Mouse (Mus musculus) layer of hippocampus, postnatal 36 days (tissue): Measurements from ENCODE around the gene Tmem202. TPM values are rescaled to one million over a fixed set of nuclear protein-coding genes. Genes with fewer than 3 reads are reported as not detected.

Source experiments
- DNase-seq, 2 experiments: peaks; one replicate each; pipeline ENCODE4 v3.0.0; 2022
- total RNA-seq, 2 experiments: library from RNA; stranded (reverse); gene quantifications; 2 replicates each; pipeline ENCODE4 v1.2.3; 2021

The Tmem202 gene
- total RNA-seq, result 1 to 10 TPM; 2.1 to 2.7 TPM

DNA sequence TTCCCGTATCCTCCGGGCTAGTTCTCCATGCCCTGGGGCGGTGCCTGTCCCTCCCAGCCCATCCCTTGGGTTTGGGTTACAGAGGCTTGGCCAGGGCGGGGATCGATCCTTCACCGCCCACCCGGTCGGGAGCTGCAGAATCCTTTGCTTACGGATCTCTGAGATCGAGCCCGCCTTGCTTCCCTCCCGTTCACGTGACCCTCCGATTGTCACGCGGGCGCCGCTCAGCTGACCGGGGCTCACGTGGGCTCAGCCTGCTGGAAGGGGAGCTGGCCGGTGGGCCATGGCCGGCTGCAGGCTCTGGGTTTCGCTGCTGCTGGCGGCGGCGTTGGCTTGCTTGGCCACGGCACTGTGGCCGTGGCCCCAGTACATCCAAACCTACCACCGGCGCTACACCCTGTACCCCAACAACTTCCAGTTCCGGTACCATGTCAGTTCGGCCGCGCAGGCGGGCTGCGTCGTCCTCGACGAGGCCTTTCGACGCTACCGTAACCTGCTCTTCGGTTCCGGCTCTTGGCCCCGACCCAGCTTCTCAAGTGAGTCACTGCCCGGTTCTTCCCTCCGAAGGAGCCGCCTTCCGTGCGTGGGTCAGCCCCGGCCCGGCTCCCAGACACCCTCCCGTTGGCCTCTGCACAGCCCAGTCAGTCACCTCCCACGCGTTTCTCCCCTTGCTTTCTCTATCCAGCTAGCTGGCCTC lies at the start of gene Tmem202, which contains the start of gene Hexa:
Gene Tmem202, minus strand, starts transcription at position 407 of the 697 bp plus-strand sequence.
Gene Hexa, plus strand, starts transcription at position 100 of the 697 bp plus-strand sequence.
- DNase-seq, result peak; percentile 77 to 80

DNA sequence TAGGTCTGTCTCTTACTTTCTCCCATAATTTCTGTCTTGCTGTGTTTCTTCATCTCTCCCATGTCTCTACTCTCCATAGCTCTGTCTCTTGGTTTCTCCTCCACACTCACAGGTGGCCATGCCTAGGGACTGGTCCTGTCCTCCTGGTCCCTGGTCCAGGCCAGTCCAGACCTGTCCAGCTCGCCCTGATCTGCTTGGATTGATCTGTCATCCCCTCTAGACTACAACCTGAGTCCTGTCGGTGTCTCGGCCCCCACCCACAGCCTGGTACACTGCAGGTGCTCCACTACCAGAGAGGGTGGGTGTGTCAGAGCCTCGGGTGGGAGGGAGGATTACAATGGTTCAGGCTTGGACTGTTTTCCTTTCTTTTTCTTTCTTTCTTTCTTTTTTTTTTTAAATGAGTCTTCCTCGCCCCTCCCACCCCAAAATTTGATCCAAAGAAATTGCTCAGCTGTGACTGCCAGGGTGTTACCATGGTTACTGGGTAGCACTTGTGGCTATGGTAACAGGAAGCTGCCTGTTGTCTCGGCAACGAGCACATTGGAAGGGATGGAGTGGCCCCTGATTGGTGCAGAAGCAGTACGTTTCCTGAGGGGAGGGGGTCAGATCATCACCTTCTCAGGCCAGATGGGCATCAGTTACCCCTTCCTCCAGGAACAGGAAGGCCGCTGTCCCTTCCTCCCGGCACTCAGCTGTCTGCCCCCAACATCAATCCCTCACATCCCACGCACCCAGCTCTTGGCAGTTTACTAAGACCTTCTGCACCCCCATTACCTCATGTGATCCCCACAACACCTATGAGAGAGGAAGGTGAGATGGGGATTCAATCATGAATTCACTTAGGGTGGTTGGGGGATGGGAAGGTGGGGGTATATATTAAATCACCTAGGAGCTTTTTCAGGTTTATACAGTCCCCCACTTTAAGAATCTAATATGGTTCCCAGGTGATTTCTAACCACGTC lies 49.3 kb upstream of the Tmem202 start:
- DNase-seq, result peak; percentile 69 to 82

DNA sequence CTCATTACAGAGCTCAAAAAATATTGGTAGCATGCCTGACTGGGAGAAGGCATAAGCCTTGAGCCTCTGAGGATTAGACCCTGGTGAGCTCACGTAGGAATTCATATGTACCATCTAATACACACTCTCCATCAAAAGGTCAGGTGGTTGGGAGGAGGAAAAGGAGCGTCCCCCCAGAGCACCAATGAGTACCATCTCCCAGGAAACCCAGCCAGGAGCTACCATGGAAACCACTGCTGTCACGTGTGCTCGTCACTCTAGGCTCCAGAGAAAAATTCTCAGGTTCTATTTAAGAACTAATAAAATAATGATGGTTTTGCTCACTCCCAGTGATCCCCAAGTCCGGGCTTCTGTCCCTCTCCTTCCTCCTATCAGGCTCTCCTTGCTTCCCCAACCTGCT lies 48.6 kb upstream of the Tmem202 start:
- DNase-seq, result peak; percentile 47 to 54

DNA sequence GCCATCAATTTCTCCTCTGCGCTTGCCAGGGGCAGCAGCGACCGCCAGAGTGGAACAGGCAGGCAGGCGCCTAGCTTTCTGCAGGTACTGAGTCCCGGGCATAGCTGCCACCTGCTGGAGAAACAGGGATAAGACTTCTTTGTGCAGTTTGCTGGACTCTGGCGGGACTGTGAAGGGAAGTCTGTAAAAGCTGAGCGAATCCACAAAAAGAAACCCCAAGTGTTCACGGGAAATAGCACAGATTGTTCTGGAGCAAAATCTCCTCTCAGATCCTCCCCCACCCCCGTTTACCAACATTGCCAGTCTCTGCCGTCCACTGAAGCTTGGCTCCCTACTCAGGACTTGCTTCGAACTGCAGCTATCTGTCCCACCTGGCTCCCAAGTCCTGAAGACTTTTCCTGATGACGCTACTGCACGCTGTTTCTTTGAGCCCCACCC lies 45.2 kb upstream of the Tmem202 start:
- peak; percentile 75 to 77 for DNase-seq

DNA sequence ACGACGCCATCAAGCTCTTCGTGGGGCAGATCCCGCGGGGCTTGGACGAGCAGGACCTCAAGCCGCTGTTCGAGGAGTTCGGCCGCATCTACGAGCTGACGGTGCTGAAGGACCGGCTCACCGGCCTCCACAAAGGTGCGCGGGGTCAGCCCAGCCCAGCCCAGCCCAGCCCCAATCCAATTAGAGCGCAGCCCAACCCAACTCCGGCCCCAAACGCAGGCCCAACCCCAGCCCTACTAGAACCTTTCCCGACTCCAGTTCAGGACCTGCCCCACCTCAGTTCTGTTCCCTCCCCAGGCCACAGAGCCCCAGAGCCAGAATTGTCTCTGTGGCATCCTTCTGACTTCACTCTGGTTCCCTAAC lies 38.8 kb upstream of the Tmem202 start:
- no peak for DNase-seq

DNA sequence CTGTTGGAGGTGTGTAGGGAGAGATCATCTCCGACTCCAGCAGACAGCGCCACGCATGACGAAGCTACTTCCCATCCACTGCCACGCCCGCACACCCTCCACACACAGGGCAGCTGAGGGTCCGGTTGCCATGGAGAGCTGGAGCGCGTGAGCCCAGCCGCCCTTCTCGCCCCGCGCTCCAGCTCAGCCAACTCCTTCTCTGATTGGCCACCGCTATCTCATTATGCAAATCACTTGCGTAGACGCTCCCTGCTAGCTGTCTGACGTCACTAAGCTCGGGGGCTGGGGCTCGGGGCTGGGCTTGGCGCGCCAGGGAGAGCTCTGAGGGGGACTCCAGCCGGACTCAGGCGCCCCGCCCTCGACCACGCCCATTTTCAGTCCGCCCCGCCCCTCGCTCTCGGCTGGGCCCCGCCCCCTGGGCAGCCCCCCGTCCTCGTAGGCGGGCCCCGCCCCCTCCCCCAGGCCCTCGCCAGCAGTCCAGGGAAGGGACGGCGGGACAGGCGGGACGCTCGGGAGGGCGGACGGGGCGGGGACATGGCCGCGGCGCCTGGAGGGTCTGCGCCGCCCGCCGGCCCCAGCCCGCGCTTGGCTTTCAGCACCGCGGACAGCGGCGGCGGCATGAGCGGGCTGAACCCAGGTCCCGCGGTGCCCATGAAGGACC lies 38.3 kb upstream of the Tmem202 start, which contains the start of gene Celf6:
Gene Celf6, plus strand, starts transcription at position 74 of the 661 bp plus-strand sequence.
- peak; percentile 91 to 92 for DNase-seq

DNA sequence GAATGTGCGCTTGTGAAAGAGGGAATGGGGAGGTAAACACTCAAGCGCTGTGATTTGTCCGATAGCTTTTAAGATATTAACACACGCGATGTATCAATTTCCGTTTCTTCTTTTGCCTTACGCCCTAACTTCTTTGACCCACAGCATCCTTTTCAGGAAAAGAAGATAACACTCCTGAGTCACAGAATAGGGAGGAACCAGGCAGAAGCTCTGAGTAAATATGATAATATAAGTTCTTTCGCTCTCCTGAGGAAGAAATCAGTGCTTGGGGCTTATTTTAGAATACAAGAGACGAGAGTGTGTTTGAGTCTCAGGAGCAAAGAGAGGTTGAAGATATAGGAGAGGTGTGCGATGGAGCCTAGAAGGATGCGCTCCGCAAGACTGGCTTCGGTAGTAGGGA lies 37.8 kb upstream of the Tmem202 start:
- DNase-seq, result no peak

DNA sequence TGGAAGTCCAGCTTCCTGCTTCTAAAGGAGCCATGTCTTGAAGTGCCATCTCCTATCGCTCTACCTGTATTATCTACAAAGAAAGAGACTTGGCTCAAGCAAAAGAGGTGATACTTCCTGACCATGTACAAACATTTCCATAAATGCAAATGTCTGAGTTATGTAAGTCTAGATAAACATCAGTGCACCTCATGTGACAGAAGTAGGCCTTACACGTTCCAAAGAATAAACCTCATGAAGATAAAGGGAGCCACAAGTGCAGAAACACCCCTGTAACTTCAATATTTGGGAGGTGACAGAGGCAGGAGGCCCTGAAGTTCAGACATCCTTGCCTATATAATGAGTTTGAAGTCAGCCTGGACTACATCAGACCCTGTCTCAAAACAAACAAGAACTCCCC lies 32.2 kb upstream of the Tmem202 start:
- DNase-seq, result no peak

DNA sequence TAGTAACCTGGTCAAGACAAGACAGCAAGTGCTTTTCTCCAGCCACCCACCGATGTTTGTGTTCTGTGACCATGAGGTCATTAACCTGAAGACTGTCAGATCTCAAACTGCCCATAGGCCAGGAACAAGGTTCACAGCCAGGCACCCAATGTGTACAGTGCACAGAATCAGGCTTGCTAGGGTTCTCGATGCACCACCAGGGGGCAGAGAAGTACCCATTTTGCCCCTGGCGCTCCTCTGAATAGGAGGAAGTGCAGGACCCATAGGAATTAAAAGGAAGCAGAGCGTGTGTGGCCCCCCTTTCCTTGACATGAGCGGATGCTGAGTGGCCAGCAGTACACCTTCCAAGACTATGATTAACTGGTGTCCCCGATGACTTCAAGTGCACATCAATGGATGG lies 27.5 kb upstream of the Tmem202 start:
- peak; percentile 55 to 58 for DNase-seq

DNA sequence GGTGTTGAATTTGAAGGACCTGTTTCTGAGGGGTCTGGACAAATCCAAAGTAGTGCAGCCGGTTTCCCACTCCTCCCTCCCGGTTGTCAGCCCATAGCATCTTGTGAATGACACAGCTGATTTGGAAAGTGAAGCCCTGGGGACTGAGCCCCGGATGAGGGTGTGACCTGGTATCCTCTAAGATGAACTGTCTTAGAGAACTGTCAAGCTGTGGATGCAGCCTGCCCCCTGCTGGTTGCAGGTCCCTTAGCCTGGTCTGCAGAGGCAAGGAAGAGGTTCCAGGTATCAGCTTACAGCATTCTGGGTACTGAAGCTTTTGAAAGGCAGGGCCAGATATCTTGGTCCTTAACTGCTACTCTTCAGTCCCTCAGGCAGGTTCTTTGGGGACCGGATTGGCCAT lies 26.0 kb upstream of the Tmem202 start:
- peak in 1 of 2 experiments; percentile 61 for DNase-seq

DNA sequence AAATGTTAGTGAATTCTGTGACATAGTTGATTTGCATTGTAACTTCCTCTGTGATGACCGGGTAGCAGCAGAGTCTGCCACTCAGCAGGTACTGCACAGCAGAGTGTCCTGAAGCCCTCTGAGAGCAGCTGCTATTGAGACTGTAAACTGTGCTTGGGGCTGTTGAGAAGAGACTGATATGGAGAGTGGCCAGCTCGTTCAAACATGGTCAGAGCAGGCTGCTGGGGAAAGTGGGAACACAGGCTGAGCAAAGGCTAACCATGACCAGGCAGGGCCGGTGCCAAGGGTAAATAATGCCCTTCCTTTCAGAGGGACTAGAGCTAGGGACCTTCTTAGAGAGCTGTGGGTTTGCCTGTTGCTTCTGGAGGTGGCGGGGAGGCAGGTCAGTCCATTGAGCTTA lies 14.1 kb upstream of the Tmem202 start:
- no peak for DNase-seq

DNA sequence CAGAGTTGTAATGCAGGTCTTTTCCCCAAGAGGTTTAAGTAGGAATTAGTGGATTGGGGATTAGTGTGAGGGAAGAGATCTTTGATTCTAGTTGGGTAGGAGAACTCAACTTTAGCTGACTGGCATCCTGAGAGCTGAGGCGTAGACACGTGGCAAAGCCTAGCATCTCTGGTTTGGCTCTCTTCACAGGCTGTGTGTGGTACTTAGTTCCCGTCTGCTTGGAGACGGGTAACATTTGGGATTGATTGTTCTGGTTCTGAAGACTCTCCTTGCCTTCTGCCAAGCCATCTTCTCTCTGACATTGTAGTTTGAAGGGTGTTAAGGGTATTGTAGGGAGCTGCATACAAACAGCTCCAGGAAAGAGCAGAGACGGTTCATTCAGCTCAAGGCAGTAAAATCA lies 13.0 kb upstream of the Tmem202 start:
- peak in 1 of 2 experiments; percentile 37 for DNase-seq

DNA sequence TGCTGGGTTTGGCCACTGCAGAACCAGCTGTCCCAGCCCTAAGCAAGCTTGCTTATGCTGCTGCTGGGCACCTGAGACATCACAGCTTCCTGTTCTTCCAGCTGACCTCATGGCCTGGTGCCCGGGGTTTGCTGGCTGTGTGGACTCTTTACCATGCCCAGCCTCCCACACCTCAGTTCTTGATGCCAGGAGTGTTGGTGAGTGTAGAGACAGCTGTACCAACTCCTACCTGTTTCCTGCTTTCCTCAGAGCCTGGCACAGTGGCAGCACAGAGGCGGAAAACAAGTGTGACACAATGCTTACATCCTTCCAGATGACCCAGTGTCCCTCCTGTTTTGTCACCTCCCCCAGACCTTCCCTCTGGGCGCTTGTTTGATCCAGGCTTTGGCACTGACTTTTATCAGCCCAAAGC lies 12.0 kb upstream of the Tmem202 start:
- DNase-seq, result no peak

DNA sequence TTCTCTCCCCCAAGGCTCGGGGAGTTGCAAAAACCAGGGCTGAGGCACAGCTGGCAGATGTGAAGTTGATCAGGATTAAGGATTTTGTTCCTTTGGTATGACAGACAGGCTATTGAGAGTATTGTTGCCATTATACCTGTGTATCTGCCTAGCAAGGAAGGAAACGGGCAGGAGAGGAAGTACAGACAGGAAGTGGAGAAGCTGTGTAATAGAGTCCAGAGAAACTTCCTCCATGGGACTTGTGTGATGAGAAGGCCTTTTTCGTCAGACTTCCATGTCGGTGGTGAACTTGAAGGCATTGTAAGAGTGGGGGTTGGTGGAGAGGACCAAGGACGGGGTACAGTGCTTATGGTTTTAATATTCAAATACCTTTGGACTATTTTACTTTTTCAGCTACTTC lies 11.4 kb upstream of the Tmem202 start:
- no peak for DNase-seq

DNA sequence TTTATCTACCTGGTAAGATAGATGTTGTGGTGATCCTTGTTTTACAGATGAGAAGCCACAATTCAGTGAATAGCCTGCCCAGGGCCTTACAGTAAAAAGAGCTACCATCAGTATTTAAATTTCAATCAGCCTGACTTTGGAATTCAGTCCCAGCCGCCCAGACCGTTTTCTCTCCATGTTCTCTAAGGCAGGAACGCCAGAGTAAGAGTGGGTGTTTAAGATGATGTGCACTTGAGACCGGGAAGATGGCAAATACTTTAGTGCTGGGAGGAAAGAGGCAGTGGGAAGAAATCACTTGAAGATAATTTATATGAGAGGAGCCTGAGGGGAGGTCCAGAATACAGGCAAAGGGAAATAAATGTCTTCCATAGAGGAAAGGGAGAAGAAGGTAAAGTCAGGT lies 10.4 kb upstream of the Tmem202 start:
- DNase-seq, result no peak

DNA sequence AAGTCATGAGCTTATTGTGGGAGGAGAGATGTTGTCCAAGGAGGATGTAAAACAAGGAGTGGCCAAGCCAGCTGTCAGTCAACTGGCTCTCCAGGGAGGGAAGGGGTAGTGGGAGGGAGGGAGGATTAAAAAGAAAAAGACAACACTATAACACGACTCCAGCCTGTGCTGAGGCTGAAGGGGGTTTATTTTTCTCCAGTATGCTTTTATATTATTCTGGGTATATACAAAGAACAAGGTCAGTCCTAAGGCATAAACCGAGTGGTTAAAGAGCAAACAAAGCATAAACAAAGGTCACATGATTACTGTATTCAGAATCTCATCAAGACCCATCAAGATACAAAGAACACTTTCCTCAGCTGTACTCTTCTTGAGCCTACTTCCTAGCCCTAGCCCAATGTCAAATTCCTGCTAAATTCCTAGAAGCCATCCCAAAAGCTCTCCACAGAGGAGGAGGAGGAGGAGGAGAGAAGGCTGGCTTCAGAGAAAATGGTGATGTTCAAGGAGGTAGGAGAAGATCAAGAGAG lies 9.4 kb upstream of the Tmem202 start:
- DNase-seq, result no peak

DNA sequence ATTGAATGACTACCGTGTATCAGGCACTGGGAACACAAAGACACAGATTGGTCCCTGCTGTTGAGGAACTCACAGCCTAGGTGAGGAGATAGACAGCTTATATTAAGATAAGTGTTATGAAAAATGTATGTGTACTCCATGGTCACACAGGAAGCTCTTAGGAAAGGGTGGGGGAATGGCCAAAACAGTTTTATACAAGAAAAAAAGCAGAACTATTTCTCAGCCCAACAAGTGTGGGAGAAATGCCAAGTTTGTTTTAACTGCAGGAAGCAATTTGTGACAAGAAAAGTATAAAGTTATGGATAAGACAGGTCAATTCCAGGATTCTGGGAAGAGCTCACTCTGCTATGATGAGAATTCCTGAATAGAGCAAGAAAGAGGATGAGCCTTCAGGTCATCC lies 8.2 kb upstream of the Tmem202 start:
- DNase-seq, result no peak

DNA sequence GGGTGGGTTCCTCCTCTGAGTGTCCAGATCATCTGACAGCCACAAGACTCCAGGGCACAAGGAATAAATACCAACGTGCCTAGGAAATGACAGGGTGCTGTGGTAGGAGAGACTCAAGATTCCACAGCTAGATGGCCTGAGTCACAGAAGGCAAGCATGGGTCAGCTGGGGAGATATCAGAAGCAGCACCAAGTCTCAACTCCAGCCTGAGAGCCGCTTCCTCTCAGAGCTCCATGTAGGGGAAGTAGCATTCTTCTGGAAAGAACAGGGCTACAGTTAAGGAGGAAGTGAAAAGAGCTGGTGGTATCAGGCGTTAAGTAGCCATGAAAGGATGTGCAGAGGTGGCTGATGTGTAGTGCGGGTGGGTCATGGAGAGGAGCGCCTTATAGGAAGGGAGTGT lies 5.1 kb upstream of the Tmem202 start:
- DNase-seq, result no peak

DNA sequence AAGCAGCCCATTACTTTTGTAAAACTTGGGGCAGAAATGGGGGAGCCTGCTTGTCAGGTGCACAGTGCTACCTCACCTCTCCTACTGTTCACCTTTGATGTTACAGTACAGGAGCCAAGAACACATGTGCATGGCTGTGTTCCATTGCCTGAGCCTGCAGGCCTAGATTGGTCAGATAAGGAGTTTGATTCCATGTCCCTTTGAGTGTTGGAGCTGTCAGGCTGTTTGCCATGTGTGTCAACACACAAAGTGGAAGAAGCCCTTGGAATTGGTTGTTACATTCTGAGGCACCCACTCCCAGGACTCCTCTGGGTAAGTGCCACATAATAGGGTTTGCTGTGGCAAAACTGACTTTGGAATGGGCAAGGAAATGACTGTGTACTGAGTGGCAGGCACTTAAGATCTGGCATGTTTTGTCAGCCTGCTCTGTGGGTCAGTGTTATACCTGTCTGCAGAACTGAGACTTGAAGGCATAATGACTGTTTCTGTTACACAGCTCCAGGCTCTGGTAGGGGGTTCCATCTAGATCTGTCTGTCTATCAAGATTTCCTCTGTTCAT lies 3.2 kb upstream of the Tmem202 start:
- no peak for DNase-seq

DNA sequence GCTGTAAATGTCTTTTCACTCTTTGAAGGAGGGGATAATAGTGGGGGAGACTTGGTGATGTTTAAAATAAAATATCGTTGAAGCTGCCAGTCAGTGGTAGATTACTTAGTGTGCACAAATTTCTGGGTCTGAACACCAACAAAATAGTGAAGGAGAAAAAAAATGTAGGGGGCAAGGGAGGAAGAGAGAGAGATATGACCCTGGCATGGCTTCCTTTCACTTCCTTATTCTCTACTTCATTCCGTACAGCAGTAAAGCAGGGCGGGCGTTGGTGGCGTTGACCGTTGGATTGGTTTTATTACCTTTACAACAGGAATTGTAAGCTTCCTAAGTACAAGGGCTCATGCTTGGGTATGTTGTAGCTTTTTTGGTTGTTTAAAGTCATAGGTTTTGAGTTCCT lies 2.0 kb upstream of the Tmem202 start:
- DNase-seq, result no peak

DNA sequence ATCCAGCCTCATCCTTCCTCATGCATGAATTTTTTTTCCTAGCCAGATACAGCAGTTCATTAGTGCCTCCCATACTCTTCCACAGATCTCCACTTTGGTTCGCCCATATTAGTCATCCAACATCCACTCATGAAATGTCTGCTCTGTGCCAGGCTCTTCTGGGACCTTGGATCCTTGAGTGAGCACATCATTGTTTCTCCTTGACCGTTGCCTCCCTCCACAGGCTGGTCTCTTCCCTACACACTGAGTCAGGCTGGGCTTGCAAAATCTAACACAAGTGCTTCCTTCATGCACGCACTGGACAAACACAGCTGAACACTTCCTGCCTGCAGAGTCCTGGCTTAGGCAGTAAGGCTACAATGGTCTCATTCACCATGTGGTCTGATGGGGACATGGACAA lies 2.0 kb downstream of the Tmem202 start:
- no peak for DNase-seq

DNA sequence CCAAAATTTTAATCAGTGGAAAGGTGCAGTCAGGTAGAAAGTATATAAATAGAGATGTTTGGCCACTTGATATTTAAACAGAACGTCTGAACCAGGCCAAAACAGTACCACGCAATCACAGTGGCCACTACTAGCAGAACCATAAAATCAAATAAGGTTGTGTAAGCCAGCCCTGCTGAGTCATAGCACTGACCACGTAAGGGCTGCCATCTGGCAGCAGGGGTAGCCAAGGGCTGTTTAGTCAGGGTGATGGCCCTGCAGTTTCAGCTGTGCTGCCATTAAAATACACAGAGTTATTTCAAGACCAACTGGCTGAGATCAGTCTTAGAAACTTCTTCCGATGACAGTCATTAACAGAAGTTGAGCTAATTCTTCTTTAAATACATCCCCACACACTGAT lies 5.8 kb downstream of the Tmem202 start:
- no peak for DNase-seq
